Mouse (Mus musculus): ENCODE data around the gene H1fx.
"Not testable (repeated sequence)": the region's sequence is repeated elsewhere in the genome, so short reads cannot be mapped to it uniquely, and the experiment has no call there.

Gene H1fx

DNA sequence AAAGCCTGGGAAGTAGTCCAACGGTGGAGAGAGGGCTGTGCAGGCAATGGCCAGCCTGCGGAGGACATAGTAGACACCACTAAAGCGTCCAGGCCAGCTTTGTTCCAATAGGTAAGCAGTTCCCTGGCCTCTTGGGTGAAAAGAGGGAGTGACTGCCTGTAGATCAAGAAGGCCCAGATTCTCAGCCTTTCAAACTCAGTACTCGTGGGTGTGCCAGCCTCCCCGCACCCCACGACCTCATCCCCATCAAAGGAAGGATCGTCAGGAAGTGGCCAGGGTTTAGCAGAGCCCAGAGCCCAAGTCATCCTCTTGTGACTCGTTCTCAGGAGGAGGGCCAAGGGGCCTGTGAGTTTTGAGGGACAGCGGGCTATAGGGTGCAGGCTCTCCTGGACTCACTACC, 1.1 kb upstream of the H1fx start:
- in situ Hi-C loops (cut with MboI, MseI) = no loop called here

- in situ Hi-C loops (cut with MboI, MseI) = no loop called here
Observed at GRCm38 (mm10) chr6:87981030-87981485, 379 bp downstream of the H1fx start.

- in situ Hi-C loops (cut with MboI, MseI) = no loop called here
Observed at GRCm38 (mm10) chr6:87980374-87981029, 935 bp downstream of the H1fx start.

DNA sequence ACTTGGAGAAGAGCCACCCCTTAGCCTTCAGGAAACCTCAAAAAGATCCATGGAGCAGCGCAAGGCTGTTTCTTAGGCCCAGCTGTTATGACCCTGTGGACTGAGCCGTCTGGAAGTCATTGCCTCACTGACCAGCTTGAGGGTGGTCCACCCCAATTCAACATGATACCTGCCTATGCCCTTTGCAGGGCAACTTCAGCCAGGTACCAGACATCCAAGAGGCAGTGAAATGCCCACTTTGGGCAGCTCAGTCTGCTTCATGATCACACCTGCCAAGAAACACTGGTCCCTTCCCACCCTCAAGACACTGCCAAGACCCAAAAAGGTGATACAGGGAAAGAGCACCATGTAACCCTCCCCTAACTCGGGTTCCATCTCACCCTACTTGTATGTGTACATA, 1.7 kb downstream of the H1fx start:
- in situ Hi-C loops (cut with MboI, MseI) = no loop called here

DNA sequence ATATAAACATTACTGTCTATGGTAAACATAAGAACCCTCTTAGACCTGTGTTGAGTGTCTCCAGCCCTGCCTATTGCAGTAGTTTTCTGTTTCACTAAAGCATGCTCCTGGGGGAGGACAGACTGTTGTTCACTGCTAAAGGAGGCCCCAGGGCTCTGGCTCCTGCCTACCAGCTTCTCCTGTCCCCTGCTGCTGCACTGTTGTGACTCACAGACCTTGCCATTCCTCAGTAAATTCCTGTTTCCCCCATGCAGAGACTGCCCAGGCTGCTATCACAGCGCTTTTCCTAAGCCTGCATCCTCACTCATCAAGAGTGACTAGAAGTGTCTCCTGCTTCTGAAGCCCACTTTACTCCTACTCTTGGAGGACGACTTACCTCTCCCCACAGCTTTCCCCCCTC, 11.4 kb downstream of the H1fx start:
- in situ Hi-C loops (cut with MboI, MseI) = no loop called here

DNA sequence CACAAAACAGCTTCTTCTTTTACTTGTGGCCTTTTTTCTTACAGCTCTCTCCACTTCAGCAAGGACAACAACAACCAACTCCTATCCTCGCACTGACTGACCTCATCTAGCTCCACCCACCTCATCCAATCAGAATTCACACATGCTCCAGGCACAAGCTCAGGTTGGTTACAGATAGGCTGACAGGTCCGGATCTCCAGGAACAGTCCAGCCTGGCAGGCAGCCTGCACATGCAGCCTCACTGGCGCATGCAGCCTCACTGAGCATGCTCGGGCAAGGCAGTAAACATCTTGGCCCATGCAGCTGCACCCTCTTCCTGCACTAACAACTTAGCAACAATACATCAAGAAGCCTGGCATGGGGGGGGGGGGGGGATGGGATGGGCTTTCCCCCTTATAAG, 19.0 kb downstream of the H1fx start:
- in situ Hi-C loops (cut with MboI, MseI) = not testable (repeated sequence)

DNA sequence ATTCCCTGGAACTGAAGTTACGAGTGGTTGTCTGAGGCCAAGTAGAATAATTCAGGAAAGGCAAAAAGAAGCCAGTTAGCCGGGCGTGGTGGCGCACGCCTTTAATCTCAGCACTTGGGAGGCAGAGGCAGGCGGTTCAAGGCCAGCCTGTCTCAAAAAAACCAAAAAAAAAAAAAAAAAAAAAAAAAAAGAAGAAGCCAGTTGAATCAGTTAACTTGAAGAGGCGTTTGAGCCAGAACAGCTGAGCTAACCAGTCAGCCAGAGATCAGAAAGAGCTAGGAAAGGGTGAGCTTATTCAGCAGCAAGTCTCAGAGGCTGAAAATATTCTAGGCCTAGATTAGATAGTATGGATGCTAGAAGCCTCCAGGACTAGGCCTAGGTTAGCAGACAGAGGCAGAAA, 39.3 kb downstream of the H1fx start:
- in situ Hi-C loops (cut with MboI, MseI) = loop anchor here in 1 of 2 experiments (10.0 kb wide), 1 partner anchor 853 kb away; no protein-coding TSS in a partner anchor

DNA sequence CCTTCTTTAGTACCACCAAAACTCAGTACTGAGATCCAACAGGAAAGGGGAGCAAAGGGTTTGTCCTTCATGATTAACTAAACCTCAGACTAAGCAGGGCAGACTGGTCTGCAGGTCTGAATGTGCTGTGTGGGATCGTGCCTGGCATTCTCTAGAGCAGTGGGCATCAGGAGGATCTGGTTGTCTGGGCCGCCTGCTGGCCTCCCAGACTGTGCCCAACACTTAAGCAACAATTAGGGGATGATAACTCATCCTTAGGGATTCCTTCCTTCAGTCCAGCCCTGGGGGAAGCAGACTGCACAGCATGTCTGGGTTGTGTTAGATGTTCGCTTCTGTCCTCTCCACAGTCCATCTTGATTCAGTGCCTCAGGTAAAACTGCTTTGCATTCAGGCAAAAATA, 42.5 kb downstream of the H1fx start:
- in situ Hi-C loops (cut with MboI, MseI) = no loop called here

GRCm38 (mm10) chr6:87937178-87937788, 44.2 kb downstream of the H1fx start:
- in situ Hi-C loops (cut with MboI, MseI) = no loop called here

GRCm38 (mm10) chr6:87935037-87935436, 46.4 kb downstream of the H1fx start:
- in situ Hi-C loops (cut with MboI, MseI) = no loop called here
